Mouse (Mus musculus) left cerebral cortex, adult 6 months (tissue): ENCODE results near the gene Dnah6. TPM values are rescaled to one million over a fixed set of nuclear protein-coding genes. Genes with fewer than 3 reads are reported as not detected.

Source experiments
- long read RNA-seq, 2 experiments: library from polyadenylated mRNA; unstranded; transcript quantifications; one replicate each; pipeline ENCODE4 v2.0.0; 2019 to 2020
- polyA plus RNA-seq: library from polyadenylated mRNA; unstranded; fragments of <200 nt; fragmentation: Nextera tagmentation; gene quantifications from 2 replicates; pipeline ENCODE4 v1.2.3, GENCODE M21; 2021

The Dnah6 gene
- polyA plus RNA-seq, result 0.09 and 0.16 TPM in 2 replicates
- long read RNA-seq, experiment 1, partial matches to known transcripts, result 0 of 1 reads
- long read RNA-seq, experiment 1, other reads (novel, unspliced or antisense), result 1 of 1 reads
- long read RNA-seq, experiment 2, result 0 reads

GRCm38 (mm10) chr6:73221189-73221957 is at the start of gene Dnah6:
Gene Dnah6 (minus strand): TSS chr6:73221651.

GRCm38 (mm10) chr6:73248237-73249048 is 27.0 kb upstream of the Dnah6 start, which contains the start of gene Suclg1:
Gene Suclg1 (plus strand): TSS chr6:73248382.

Other genes starting within 250 kb of the Dnah6 start
- gene Suclg1, start 26.7 kb upstream of the Dnah6 start, polyA plus RNA-seq, result 176 and 225 TPM in 2 replicates
- not detected in 2 replicates for gene 4931417E11Rik, start 248.0 kb upstream of the Dnah6 start, polyA plus RNA-seq